Mouse (Mus musculus) kidney, adult 2 months (tissue): Measurements from ENCODE around the gene Cenpp.

Experiments
- CTCF ChIP-seq: fragments of 200-500 bp; conservative IDR thresholded peaks from 2 replicates; pipeline ENCODE4 v1.5.1; 2011; ENCODE audit warnings: low read depth, mild to moderate bottlenecking, control low read depth, low read length, moderate library complexity, mixed read lengths; ENCODE audit not compliant: insufficient read depth, insufficient read length
- POLR2A ChIP-seq: fragments of 200-500 bp; IDR thresholded peaks from one replicate; pipeline ENCODE4 v1.6.1; 2011; ENCODE audit warnings: low read depth, low read length, control low read depth

GRCm38 (mm10) chr13:49421959-49422358 lies 230.6 kb downstream of the Cenpp start:
- TF ChIP-seq POLR2A (no peak), CTCF (no peak)
